8 mouse cellular contexts compared by ENCODE assay signal in genomic region chr3:108070295-108071293, GRCm38 (mm10). TPM values are rescaled to one million over a fixed set of nuclear protein-coding genes. Genes with fewer than 3 reads are reported as not detected.
A peak's percentile ranks its signal among the peaks of the same experiment; 100 is the strongest.
DNase-seq lines count a peak whose midpoint lies in the region; ATAC-seq and TF ChIP-seq lines count a peak whose summit lies in the region.

No protein-coding gene starts in this region.

- whole genome bisulfite sequencing in liver, postnatal 0 days (ENCODE audit: insufficient replicate concordance): 52% methylated on average over 10 of the region's 10 CpGs
- 36% methylated on average over 10 of the region's 10 CpGs for WGBS in small intestine, adult 2 months

- peak; percentile 79 for TF ChIP-seq CTCF in bone marrow macrophage, adult 2 months (IDR thresholded peaks at IDR 0.05; ENCODE audit: low read depth, low read length)
- peak; percentile 98 for TF ChIP-seq CTCF in liver, postnatal 0 days (IDR thresholded peaks at IDR 0.05; ENCODE audit: low read depth)
- peak; percentile 99 for TF ChIP-seq CTCF in small intestine, adult 2 months (IDR thresholded peaks at IDR 0.05; ENCODE audit: extremely low read depth, insufficient read length, insufficient replicate concordance, low read depth, low read length)

- H3K4me3 ChIP-seq in bone marrow macrophage, adult 2 months (ENCODE audit: insufficient read depth, low read length): no peak overlapping the region
- H3K4me3 ChIP-seq in liver, postnatal 0 days (ENCODE audit: low read depth, low read length): no peak overlapping the region
- H3K4me3 ChIP-seq in small intestine, adult 2 months (ENCODE audit: low read depth, low read length): no peak overlapping the region

- ATAC-seq in liver, postnatal 0 days: peak; percentile 63

- no peaks in the 10 kb centered on the region for H3K27me3 ChIP-seq in liver, postnatal 0 days (ENCODE audit: insufficient read depth, low read length)
- no peaks in the 10 kb centered on the region for H3K27me3 ChIP-seq in small intestine, adult 2 months (ENCODE audit: control insufficient read depth, insufficient read depth, low read length)

- H3K9ac ChIP-seq in liver, postnatal 0 days (replicated peaks): no peak overlapping the region; the same call in 1 of the 2 replicates

- DNase-seq in embryo, embryonic 10.5 days (ENCODE audit: low spot score): peak; percentile 67
- DNase-seq in embryo, embryonic 10 days (ENCODE audit: low spot score): no peak
- DNase-seq in CD4-positive helper T cell, adult 2 months (ENCODE audit: low read depth, low spot score): peak; percentile 75
- DNase-seq in forelimb bud, embryonic 11.5 days (ENCODE audit: low read depth, low spot score): peak; percentile 29
- peak; percentile 83 for DNase-seq in kidney, postnatal 10 days
- peak; percentile 90 for DNase-seq in liver, postnatal 0 days

- TF ChIP-seq POLR2A in bone marrow macrophage, adult 2 months (IDR thresholded peaks at IDR 0.05; ENCODE audit: borderline replicate concordance, low read depth, low read length): no peak
- TF ChIP-seq POLR2A in small intestine, adult 2 months (IDR thresholded peaks at IDR 0.05; ENCODE audit: low read depth, low read length): peak; percentile 24; the same call in 1 of the 2 replicates

- peaks cover 3% of the 10 kb centered on the region; the same call in 1 of the 2 replicates for H3K4me1 ChIP-seq in bone marrow macrophage, adult 2 months (ENCODE audit: control insufficient read depth, insufficient read depth, low read length)
- H3K4me1 ChIP-seq in liver, postnatal 0 days (ENCODE audit: insufficient read depth): peaks cover 22% of the 10 kb centered on the region
- peaks cover 18% of the 10 kb centered on the region for H3K4me1 ChIP-seq in small intestine, adult 2 months (ENCODE audit: control insufficient read depth, insufficient read depth, insufficient read length, low read length)

- no peak overlapping the region for H3K27ac ChIP-seq in bone marrow macrophage, adult 2 months (ENCODE audit: insufficient read depth, low read depth, low read length)
- H3K27ac ChIP-seq in liver, postnatal 0 days (ENCODE audit: low read depth): peak overlapping the region; percentile 36; the same call in 1 of the 2 replicates
- peak overlapping the region; percentile 97 for H3K27ac ChIP-seq in small intestine, adult 2 months (ENCODE audit: insufficient read depth, low read depth, low read length)

- peaks cover 16% of the 10 kb centered on the region for H3K36me3 ChIP-seq in liver, postnatal 0 days (replicated peaks; ENCODE audit: insufficient read depth, low read length)
- H3K36me3 ChIP-seq in small intestine, adult 2 months (ENCODE audit: control insufficient read depth, insufficient read depth, low read length): peaks cover 15% of the 10 kb centered on the region

- H3K4me2 ChIP-seq in liver, postnatal 0 days (ENCODE audit: low read depth, low read length): peak overlapping the region; percentile 65

- H3K9me3 ChIP-seq in liver, postnatal 0 days (ENCODE audit: low read length): no peaks in the 10 kb centered on the region

- no peak for TF ChIP-seq EP300 in liver, postnatal 0 days (IDR thresholded peaks at IDR 0.05; ENCODE audit: low read depth)

RNA-seq across cellular contexts. Expression of gene Ampd2, which starts 15.9 kb away (rescaled TPM):
- 22.4 and 23.8 TPM in 2 replicates for polyA plus RNA-seq in bone marrow macrophage, adult 2 months (2012; ENCODE audit: insufficient read depth, insufficient read length, missing spikeins)
- 17.3 and 23.0 TPM in 2 replicates for polyA plus RNA-seq in liver, postnatal 0 days (2015; fragmentation: Nextera tagmentation; extraction: Ambion mirVana)
- 88.8 and 107 TPM in 2 replicates for polyA plus RNA-seq in small intestine, adult 2 months (2012; rRNA removed)

RNA-seq across cellular contexts. Expression of gene Gnat2, which starts 22.0 kb away (rescaled TPM):
- polyA plus RNA-seq in bone marrow macrophage, adult 2 months (2012; ENCODE audit: insufficient read depth, insufficient read length, missing spikeins): not detected in 2 replicates
- 1.6 and 1.7 TPM in 2 replicates for polyA plus RNA-seq in liver, postnatal 0 days (2015; fragmentation: Nextera tagmentation; extraction: Ambion mirVana)
- polyA plus RNA-seq in small intestine, adult 2 months (2012; rRNA removed): 0.86 and 0.91 TPM in 2 replicates

RNA-seq across cellular contexts. Expression of gene Gstm4, which starts 25.9 kb away (rescaled TPM):
- 10.1 and 10.7 TPM in 2 replicates for polyA plus RNA-seq in bone marrow macrophage, adult 2 months (2012; ENCODE audit: insufficient read depth, insufficient read length, missing spikeins)
- 12.9 and 13.5 TPM in 2 replicates for polyA plus RNA-seq in liver, postnatal 0 days (2015; fragmentation: Nextera tagmentation; extraction: Ambion mirVana)
- 5.6 and 16.1 TPM in 2 replicates for polyA plus RNA-seq in small intestine, adult 2 months (2012; rRNA removed)

RNA-seq across cellular contexts. Expression of gene Gstm1, which starts 52.8 kb away (rescaled TPM):
- polyA plus RNA-seq in bone marrow macrophage, adult 2 months (2012; ENCODE audit: insufficient read depth, insufficient read length, missing spikeins): 313 and 329 TPM in 2 replicates
- polyA plus RNA-seq in liver, postnatal 0 days (2015; fragmentation: Nextera tagmentation; extraction: Ambion mirVana): 188 and 211 TPM in 2 replicates
- 243 and 695 TPM in 2 replicates for polyA plus RNA-seq in small intestine, adult 2 months (2012; rRNA removed)
